Mouse (Mus musculus): Measurements from ENCODE around the gene Synj2bp. TPM values are rescaled to one million over a fixed set of nuclear protein-coding genes. Genes with fewer than 3 reads are reported as not detected.
A peak's percentile ranks its signal among the peaks of the same experiment; 100 is the strongest.
"Not testable (repeated sequence)": the region's sequence is repeated elsewhere in the genome, so short reads cannot be mapped to it uniquely, and the experiment has no call there.

Synj2bp gene
- polyA plus RNA-seq (2016; fragmentation: Nextera tagmentation; extraction: Ambion mirVana) = 33.0 and 38.2 TPM in 2 replicates

DNA sequence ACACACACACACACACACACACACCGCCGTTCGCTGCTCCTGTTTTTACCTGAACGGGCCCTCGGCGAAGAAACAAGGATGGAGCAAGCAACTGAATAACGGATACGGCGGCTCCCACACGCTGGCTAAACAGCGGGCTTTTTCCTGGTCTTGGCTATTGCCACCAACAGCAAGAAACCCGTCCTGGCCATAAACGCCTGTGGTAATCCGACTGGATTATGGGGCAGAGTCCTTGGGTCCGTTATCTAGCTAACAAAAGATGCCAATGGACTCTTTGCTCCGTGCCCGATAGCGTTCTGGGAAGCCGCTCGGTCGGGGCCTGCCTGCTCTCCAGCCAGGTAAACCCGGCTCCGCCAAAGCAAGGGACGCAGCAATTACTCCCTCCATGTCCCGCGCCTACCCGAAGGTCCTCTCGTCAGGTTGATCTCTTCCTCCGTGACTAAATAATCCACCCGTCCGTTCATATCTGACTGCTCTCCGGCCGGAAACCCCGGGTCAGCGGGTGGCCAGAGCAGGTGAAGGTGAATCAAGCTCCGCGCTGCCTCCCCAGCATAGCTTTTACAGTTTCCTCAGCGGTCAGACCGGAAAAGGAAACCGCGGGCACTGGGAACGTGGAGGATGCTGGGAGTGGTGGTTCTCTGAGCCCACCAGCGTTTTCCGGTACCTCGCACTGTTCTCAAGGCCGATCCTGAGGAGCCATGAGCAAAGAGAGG lies at the start of gene Synj2bp, which contains the start of gene Gm20498:
TSS of gene Synj2bp (minus strand) at position 596 of the 713 bp plus-strand sequence.
TSS of gene Gm20498 (minus strand) at position 590 of the 713 bp plus-strand sequence.
- peak; percentile 95 for DNase-seq (ENCODE audit: low spot score)
- Histone ChIP-seq H3K4me1 (peaks cover 8% of the 10 kb centered on the region; the same call in 1 of the 2 replicates), H3K4me3 (peak within 1 kb of the TSS; percentile 83), H3K9me3 (no peaks in the 10 kb centered on the region), H3K27me3 (ENCODE audit: insufficient read depth, poor library complexity, severe bottlenecking) (no peaks in the 10 kb centered on the region), H3K36me3 (no peaks in the 10 kb centered on the region), H3K27ac (peak within 1 kb of the TSS; percentile 91)
- WGBS = under 1% methylated on average over 46 of the region's 46 CpGs

DNA sequence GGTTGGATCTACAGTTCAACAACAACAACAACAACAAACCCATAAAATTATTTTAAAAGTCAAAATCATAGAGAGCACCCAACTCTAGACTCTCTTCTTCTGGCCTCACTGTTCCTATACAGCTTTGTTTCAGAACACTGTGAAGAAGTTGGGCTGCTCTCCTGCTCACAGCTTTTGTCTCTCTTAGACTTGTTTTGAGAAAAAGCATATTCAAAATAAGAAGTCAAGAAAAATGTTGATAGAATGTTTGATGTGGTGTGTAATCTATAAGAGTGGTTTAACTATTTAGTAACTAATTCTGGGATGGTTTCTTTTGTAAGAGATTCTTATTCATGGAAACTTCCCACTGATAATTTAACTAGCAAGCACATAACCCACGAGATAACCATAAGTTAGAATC lies 35.7 kb upstream of the Synj2bp start, which contains the start of gene Adam21:
TSS of gene Adam21 (minus strand) at position 101 of the 400 bp plus-strand sequence.
- WGBS = 88% methylated on average over 1 of the region's 1 CpGs

DNA sequence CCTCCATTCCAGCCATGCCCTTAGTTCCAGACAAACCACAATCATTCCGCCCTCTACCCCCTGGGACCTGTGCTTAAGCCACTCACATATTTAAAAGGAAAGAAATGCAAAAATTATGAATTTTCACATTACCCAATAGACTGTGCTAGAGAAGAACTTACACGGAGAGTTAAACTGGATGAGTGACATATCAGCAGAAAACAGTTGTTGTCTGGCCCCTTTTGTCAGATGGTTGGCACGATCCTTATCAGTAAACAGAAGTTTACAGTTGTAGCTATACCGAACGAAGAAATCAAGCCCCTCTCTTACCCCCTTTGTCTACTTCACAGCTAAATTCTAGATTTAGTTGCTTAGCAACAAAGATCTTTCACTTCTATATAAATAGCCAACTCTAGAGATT lies 35.2 kb upstream of the Synj2bp start:
- no peak overlapping the region for H3K4me3 ChIP-seq
- no peaks in the 10 kb centered on the region for H3K27me3 ChIP-seq (ENCODE audit: insufficient read depth, poor library complexity, severe bottlenecking)
- WGBS = 82% methylated on average over 5 of the region's 5 CpGs
- DNase-seq (ENCODE audit: low spot score) = no peak
- H3K9me3 ChIP-seq = no peaks in the 10 kb centered on the region
- peaks cover 20% of the 10 kb centered on the region for H3K36me3 ChIP-seq
- H3K4me1 ChIP-seq = no peaks in the 10 kb centered on the region
- H3K27ac ChIP-seq = no peak overlapping the region

More for the DNA sequence above, 35.7 kb upstream of the Synj2bp start, which contains the start of gene Adam21:
- H3K27me3 ChIP-seq (ENCODE audit: insufficient read depth, poor library complexity, severe bottlenecking) = no peaks in the 10 kb centered on the region
- peaks cover 24% of the 10 kb centered on the region for H3K36me3 ChIP-seq
- H3K27ac ChIP-seq = no peak within 1 kb of the TSS
- H3K4me3 ChIP-seq = no peak within 1 kb of the TSS
- DNase-seq (ENCODE audit: low spot score) = no peak
- H3K9me3 ChIP-seq = no peaks in the 10 kb centered on the region
- no peaks in the 10 kb centered on the region for H3K4me1 ChIP-seq

DNA sequence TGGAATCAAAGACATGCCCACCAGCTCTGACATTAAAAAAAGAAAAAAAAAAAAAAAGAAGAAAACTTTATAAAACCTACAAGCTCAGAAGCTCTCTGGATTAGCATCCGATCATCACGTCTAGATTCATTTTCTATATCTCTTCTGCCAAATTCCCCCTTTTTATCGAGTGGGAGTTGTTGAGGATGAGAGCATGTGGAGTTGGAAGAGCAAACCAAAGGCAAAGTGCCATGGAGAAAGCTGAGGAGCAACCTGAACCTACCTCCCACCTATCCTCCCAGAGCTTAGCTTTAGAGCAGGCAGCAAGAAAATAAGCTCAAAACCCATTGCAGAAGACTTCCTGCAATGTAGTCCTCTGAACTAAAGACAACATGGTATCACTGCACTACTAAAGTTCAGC lies 31.5 kb upstream of the Synj2bp start:
- WGBS = 91% methylated on average over 3 of the region's 3 CpGs
- no peak overlapping the region for H3K27ac ChIP-seq
- no peaks in the 10 kb centered on the region for H3K27me3 ChIP-seq (ENCODE audit: insufficient read depth, poor library complexity, severe bottlenecking)
- no peaks in the 10 kb centered on the region for H3K4me1 ChIP-seq
- no peak for DNase-seq (ENCODE audit: low spot score)
- no peaks in the 10 kb centered on the region for H3K36me3 ChIP-seq
- no peak overlapping the region for H3K4me3 ChIP-seq
- no peaks in the 10 kb centered on the region for H3K9me3 ChIP-seq

DNA sequence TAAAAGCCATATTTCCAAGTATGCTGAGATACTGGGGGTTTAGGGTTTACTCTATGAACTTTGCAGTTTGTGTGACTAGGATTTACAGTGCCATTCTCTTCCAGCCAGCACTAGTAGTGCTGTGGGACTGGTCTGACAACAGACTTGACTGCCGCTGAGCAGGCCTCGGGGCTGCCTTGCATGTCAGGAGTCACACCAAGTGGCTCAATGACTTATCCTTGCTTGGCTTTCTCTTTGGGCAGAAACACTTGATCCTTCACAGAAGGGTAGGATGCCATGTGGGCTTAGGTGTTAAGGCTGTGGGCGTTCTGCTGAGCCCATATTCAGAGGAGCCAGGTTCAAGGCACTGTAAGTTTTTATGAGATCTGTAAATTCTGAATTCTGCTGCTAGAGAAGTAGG lies 16.6 kb upstream of the Synj2bp start:
- WGBS = 86% methylated on average over 3 of the region's 3 CpGs
- H3K36me3 ChIP-seq = no peaks in the 10 kb centered on the region
- no peaks in the 10 kb centered on the region for H3K9me3 ChIP-seq
- no peak overlapping the region for H3K4me3 ChIP-seq
- no peak overlapping the region for H3K27ac ChIP-seq
- no peaks in the 10 kb centered on the region for H3K27me3 ChIP-seq (ENCODE audit: insufficient read depth, poor library complexity, severe bottlenecking)
- H3K4me1 ChIP-seq = no peaks in the 10 kb centered on the region
- DNase-seq (ENCODE audit: low spot score) = no peak

DNA sequence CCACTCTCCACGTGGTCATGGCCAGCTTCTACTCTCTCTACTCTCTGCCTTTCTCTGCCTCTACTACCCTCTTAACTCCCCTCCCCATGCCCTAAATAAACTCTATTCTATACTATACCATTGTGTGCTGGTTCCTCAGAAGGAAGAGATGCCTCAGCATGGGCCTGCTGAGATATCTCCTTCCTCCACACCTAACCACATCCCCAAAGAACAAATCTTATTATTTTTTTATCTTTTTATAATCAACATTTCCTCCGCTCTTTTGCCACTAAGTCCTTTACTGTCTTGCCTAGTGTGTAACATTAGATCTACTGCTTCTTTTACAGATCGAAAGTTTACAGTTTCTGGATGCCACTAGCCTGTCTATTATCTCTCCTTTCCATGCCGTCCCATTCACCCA lies 14.5 kb upstream of the Synj2bp start:
- 65% methylated on average over 4 of the region's 4 CpGs for WGBS
- no peaks in the 10 kb centered on the region for H3K27me3 ChIP-seq (ENCODE audit: insufficient read depth, poor library complexity, severe bottlenecking)
- DNase-seq (ENCODE audit: low spot score) = no peak
- H3K4me1 ChIP-seq = no peaks in the 10 kb centered on the region
- no peak overlapping the region for H3K27ac ChIP-seq
- no peaks in the 10 kb centered on the region for H3K9me3 ChIP-seq
- no peak overlapping the region for H3K4me3 ChIP-seq
- H3K36me3 ChIP-seq = no peaks in the 10 kb centered on the region

DNA sequence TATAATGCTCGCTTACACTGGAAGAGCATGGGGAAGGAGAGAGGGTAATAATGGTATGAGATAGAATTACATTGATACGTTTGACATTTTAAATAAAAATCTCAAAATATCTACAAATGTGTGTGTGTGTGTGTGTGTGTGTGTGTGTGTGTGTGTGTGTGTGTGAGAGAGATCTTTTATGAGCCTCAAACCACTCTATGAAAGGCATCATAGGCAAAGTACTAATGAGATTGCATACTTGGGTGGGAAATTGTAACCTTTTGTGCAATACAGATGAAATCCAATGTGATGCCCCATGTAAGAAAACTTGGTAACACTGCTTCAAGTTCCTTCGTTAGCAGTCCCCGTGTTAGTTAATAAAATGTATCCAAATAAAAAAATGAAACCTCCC lies 313 bp upstream of the Synj2bp start:
- peak overlapping the region; percentile 91 for H3K27ac ChIP-seq

DNA sequence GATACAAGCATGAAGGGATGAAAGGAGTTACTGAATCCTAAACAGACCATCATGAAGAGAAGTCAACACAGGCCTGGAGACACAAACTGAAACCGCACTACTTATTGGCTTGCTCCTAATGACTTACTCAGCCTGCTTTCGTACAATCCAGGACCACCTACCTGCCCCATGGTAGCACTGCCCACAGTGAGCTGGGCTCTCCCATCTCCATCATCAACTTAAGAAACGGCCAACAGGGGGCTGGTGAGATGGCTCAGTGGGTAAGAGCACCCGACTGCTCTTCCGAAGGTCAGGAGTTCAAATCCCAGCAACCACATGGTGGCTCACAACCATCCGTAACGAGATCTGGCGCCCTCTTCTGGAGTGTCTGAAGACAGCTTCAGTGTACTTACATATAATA lies 2.1 kb downstream of the Synj2bp start:
- not testable (repeated sequence) for H3K27ac ChIP-seq; DNase-seq (ENCODE audit: low spot score); H3K9me3 ChIP-seq; H3K36me3 ChIP-seq; H3K4me1 ChIP-seq; H3K27me3 ChIP-seq (ENCODE audit: insufficient read depth, poor library complexity, severe bottlenecking); H3K4me3 ChIP-seq
- WGBS = 73% methylated on average over 8 of the region's 8 CpGs

More for the DNA sequence above, 313 bp upstream of the Synj2bp start:
- no peaks in the 10 kb centered on the region for H3K27me3 ChIP-seq (ENCODE audit: insufficient read depth, poor library complexity, severe bottlenecking)
- no peaks in the 10 kb centered on the region for H3K36me3 ChIP-seq
- 34% methylated on average over 4 of the region's 4 CpGs for WGBS
- peaks cover 8% of the 10 kb centered on the region; the same call in 1 of the 2 replicates for H3K4me1 ChIP-seq
- DNase-seq (ENCODE audit: low spot score) = no peak
- H3K4me3 ChIP-seq = peak overlapping the region; percentile 83
- H3K9me3 ChIP-seq = no peaks in the 10 kb centered on the region

DNA sequence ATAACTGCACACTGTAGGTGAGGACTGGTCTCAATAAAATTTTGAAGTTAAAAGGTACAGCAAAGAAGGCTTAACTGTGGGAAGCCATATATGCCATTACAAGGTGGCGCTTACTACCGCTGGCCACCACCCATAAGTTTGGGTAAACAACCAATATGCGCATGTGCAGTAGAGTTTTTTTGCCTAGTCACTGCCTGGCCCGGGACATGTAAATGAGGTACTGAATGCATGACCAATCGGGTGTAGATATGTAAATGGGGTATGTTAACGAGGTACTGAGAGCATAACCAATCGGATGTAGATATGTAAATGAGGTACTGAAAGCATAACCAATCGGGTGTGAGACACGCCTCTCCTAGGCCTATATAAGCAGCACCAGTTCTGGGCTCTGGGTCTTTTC lies 35.8 kb downstream of the Synj2bp start:
- H3K27me3 ChIP-seq (ENCODE audit: insufficient read depth, poor library complexity, severe bottlenecking); H3K4me3 ChIP-seq; H3K9me3 ChIP-seq; H3K4me1 ChIP-seq; H3K27ac ChIP-seq; DNase-seq (ENCODE audit: low spot score): not testable (repeated sequence)
- 96% methylated on average over 9 of the region's 9 CpGs for WGBS
- H3K36me3 ChIP-seq = peaks cover 13% of the 10 kb centered on the region; the same call in 1 of the 2 replicates

DNA sequence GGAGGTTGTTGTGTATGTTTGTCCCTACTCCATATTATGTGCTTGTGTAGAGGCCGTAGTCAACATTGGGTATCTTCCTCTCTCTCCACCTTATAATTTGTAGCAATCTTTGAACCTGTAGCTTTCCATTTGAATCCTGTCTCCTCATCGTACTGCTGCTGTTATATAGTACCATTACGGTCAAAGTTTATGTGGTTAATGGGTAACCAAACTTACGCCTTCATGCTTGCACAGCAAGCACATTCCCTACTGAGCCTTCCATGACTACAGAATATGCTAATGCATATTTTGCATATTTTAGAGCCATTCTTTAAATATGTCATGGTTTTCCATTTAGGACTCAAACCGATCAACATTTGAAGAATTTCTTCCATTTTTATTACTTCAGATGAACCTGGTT lies 42.2 kb downstream of the Synj2bp start:
- no peaks in the 10 kb centered on the region for H3K36me3 ChIP-seq
- H3K4me3 ChIP-seq = no peak overlapping the region
- no peak overlapping the region for H3K27ac ChIP-seq
- H3K27me3 ChIP-seq (ENCODE audit: insufficient read depth, poor library complexity, severe bottlenecking) = no peaks in the 10 kb centered on the region
- DNase-seq (ENCODE audit: low spot score) = no peak
- no peaks in the 10 kb centered on the region for H3K4me1 ChIP-seq
- WGBS = 96% methylated on average over 5 of the region's 5 CpGs
- H3K9me3 ChIP-seq = no peaks in the 10 kb centered on the region

DNA sequence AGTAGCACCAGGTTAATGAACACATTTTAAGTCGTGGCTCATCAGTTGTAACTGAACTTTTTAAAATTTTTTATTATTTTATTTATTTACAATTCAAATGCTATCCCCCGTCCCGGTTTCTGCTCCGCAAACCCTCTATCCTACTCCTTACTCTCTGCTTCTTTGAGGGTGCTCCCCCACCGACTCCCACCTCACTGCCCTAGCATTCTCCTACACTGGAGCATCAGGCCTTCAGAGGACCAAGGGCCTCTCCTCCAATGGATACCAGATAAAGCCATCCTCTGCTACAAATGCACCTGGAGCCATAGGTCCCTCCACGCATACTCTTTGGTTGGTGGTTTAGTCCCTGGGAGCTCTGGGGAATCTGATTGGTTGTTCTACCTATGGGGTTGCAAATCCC lies 47.4 kb downstream of the Synj2bp start:
- Histone ChIP-seq H3K4me3 (peak overlapping the region; percentile 87), H3K4me1 (no peaks in the 10 kb centered on the region), H3K36me3 (no peaks in the 10 kb centered on the region), H3K27ac (peak overlapping the region; percentile 95), H3K9me3 (no peaks in the 10 kb centered on the region), H3K27me3 (ENCODE audit: insufficient read depth, poor library complexity, severe bottlenecking) (no peaks in the 10 kb centered on the region)
- DNase-seq (ENCODE audit: low spot score) = no peak
- WGBS = 47% methylated on average over 6 of the region's 6 CpGs

DNA sequence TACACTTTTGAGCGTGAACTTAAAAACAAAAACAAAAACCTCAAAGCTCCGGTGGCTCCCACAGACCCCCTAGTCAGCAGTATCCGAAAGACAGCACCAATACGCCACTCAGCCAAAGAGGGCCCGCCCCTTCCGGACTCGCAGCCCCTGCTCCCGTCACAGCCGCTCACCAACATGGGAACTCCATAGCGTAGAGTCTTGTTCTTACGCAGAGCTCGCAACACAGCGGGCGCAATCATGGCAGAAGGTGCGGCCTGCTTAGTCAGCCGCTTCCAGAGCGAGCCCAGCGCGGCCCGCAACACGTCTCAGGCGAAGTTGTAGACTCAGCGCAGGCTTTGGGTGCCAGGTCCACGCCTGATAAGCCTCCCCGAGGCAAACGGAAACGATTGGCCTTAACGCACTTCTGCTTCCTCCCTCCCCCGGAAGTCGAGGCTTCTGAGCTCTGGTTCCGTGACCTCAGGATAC lies 48.0 kb downstream of the Synj2bp start, which contains the start of gene Cox16:
TSS of gene Cox16 (minus strand) at position 401 of the 465 bp plus-strand sequence.
- peak within 1 kb of the TSS; percentile 87 for H3K4me3 ChIP-seq
- no peaks in the 10 kb centered on the region for H3K9me3 ChIP-seq
- H3K27ac ChIP-seq = peak within 1 kb of the TSS; percentile 95
- DNase-seq (ENCODE audit: low spot score) = peak; percentile 94
- WGBS = under 1% methylated on average over 31 of the region's 31 CpGs
- no peaks in the 10 kb centered on the region for H3K4me1 ChIP-seq
- no peaks in the 10 kb centered on the region for H3K36me3 ChIP-seq
- no peaks in the 10 kb centered on the region for H3K27me3 ChIP-seq (ENCODE audit: insufficient read depth, poor library complexity, severe bottlenecking)

DNA sequence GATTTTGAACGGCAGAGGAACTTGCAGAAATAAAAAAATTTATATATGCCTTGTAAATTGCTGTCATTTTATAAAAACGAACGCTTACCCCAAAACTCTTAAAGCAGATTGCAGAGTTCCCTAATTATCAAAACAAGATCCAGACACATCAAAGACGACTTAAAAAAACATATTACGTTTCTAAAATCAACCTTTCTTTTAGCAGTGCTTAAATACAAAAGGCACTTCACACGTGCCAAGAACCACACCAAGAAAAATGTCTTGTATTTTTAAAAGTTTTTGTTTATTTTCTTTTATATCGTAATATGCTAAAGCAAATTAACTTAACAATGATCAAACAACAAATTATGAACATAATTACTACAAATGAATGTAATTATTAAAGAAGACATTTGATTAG lies 48.5 kb downstream of the Synj2bp start:
- Histone ChIP-seq H3K27me3 (ENCODE audit: insufficient read depth, poor library complexity, severe bottlenecking) (no peaks in the 10 kb centered on the region), H3K4me1 (no peaks in the 10 kb centered on the region), H3K27ac (peak overlapping the region; percentile 95), H3K4me3 (peak overlapping the region; percentile 87), H3K36me3 (no peaks in the 10 kb centered on the region), H3K9me3 (no peaks in the 10 kb centered on the region)
- 5% methylated on average over 7 of the region's 7 CpGs for WGBS
- no peak for DNase-seq (ENCODE audit: low spot score)
